Mouse (Mus musculus) CH12.LX (cell line): ENCODE data around the gene Fbxo7. TPM values are rescaled to one million over a fixed set of nuclear protein-coding genes. Genes with fewer than 3 reads are reported as not detected.

Experiments used
- DNase-seq: peaks from one replicate; pipeline ENCODE4 v3.0.0-alpha.2; 2013; ENCODE audit errors: extremely low read depth
- H3K27ac ChIP-seq: 2 replicates; pipeline ENCODE4 v1.5.1; 2012; ENCODE audit warnings: low read depth, mild to moderate bottlenecking, control low read depth, moderate library complexity; ENCODE audit not compliant: insufficient read depth
- H3K27me3 ChIP-seq: replicated peaks from 2 replicates; pipeline ENCODE3; 2012; ENCODE audit warnings: inconsistent platforms
- H3K36me3 ChIP-seq, 2 experiments: replicated peaks in 1 of 2; 2 replicates each; pipeline versions ENCODE3 to v1.6.1; 2012; ENCODE audit warnings: inconsistent platforms in 1 of 2, low read length in 1 of 2, mild to moderate bottlenecking in 1 of 2, mixed read lengths in 1 of 2, moderate library complexity in 1 of 2; ENCODE audit not compliant: control insufficient read depth in 1 of 2, insufficient read depth in 1 of 2
- H3K4me1 ChIP-seq, 2 experiments: 2 replicates each; pipeline ENCODE4 v1.6.1; 2012; ENCODE audit warnings: inconsistent platforms in 1 of 2, moderate library complexity in 1 of 2; ENCODE audit not compliant: insufficient read depth in 2 of 2, control insufficient read depth in 1 of 2
- H3K4me2 ChIP-seq: 2 replicates; pipeline ENCODE4 v1.6.1; 2012; ENCODE audit warnings: low read depth, mild to moderate bottlenecking, control low read depth; ENCODE audit not compliant: poor library complexity, insufficient read depth, severe bottlenecking
- H3K4me3 ChIP-seq, 3 experiments: fragments of 150-350 bp in 1 of 3; sonication (generic) in 1 of 3; replicated peaks in 1 of 3; 2 replicates each; pipeline versions ENCODE3 to v1.5.1; 2011 to 2012; ENCODE audit warnings: low read depth in 2 of 3, low read length in 2 of 3, mild to moderate bottlenecking in 2 of 3, moderate library complexity in 2 of 3, control low read depth in 1 of 3, improper control_type of control experiment in 1 of 3, inconsistent platforms in 1 of 3, mixed read lengths in 1 of 3; ENCODE audit not compliant: poor library complexity in 1 of 3
- H3K79me2 ChIP-seq: replicated peaks from 2 replicates; pipeline ENCODE4 v1.6.1; 2012; ENCODE audit warnings: mild to moderate bottlenecking, moderate library complexity; ENCODE audit not compliant: control insufficient read depth, poor library complexity, insufficient read depth, severe bottlenecking; ENCODE audit errors: extremely low read depth
- H3K9ac ChIP-seq: 2 replicates; pipeline ENCODE4 v1.6.1; 2012; ENCODE audit warnings: low read depth, mild to moderate bottlenecking, control low read depth, moderate library complexity; ENCODE audit not compliant: insufficient read depth
- H3K9me3 ChIP-seq: replicated peaks from 2 replicates; pipeline ENCODE3; 2012; ENCODE audit warnings: low read length, inconsistent platforms, mixed read lengths
- CHD1 ChIP-seq: IDR thresholded peaks from 2 replicates; pipeline ENCODE4 v1.6.1; 2012; ENCODE audit warnings: low read depth, low read length, improper control_type of control experiment, inconsistent platforms
- CHD2 ChIP-seq: IDR thresholded peaks from 2 replicates; pipeline ENCODE4 v1.6.1; 2011; ENCODE audit warnings: low read length, improper control_type of control experiment
- EP300 ChIP-seq: IDR thresholded peaks from 2 replicates; pipeline ENCODE4 v1.6.1; 2011; ENCODE audit warnings: low read length, improper control_type of control experiment
- IRF4 ChIP-seq: IDR thresholded peaks from 2 replicates; pipeline ENCODE4 v1.6.1; 2014; ENCODE audit warnings: low read depth, mild to moderate bottlenecking, inconsistent platforms, low read length, improper control_type of control experiment
- JUN ChIP-seq: IDR thresholded peaks from 2 replicates; pipeline ENCODE4 v1.6.1; 2011; ENCODE audit warnings: low read depth, mild to moderate bottlenecking, low read length, improper control_type of control experiment, moderate library complexity; ENCODE audit not compliant: insufficient read depth
- KAT2A ChIP-seq: IDR thresholded peaks from 2 replicates; pipeline ENCODE4 v1.6.1; 2012; ENCODE audit warnings: low read length, improper control_type of control experiment, inconsistent platforms; ENCODE audit not compliant: insufficient replicate concordance
- MAFK ChIP-seq: IDR thresholded peaks from 2 replicates; pipeline ENCODE4 v1.6.1; 2011; ENCODE audit warnings: low read length, improper control_type of control experiment; ENCODE audit not compliant: insufficient replicate concordance
- MAX ChIP-seq: IDR thresholded peaks from 2 replicates; pipeline ENCODE4 v1.6.1; 2011; ENCODE audit warnings: low read length, improper control_type of control experiment
- MAZ ChIP-seq: IDR thresholded peaks from 2 replicates; pipeline ENCODE4 v1.6.1; 2012; ENCODE audit warnings: low read depth, mild to moderate bottlenecking, inconsistent platforms, low read length, improper control_type of control experiment, moderate library complexity
- MEF2A ChIP-seq: IDR thresholded peaks from 2 replicates; pipeline ENCODE4 v1.6.1; 2014; ENCODE audit warnings: low read depth, mild to moderate bottlenecking, inconsistent platforms, low read length, improper control_type of control experiment, borderline replicate concordance
- MXI1 ChIP-seq: IDR thresholded peaks from 2 replicates; pipeline ENCODE4 v1.6.1; 2011; ENCODE audit warnings: mild to moderate bottlenecking, low read depth, low read length, improper control_type of control experiment
- MYC ChIP-seq: IDR thresholded peaks from 2 replicates; pipeline ENCODE4 v1.6.1; 2011; ENCODE audit warnings: low read depth, mild to moderate bottlenecking, improper control_type of control experiment, low read length
- NRF1 ChIP-seq: IDR thresholded peaks from 2 replicates; pipeline ENCODE4 v1.6.1; 2014; ENCODE audit warnings: low read depth, mild to moderate bottlenecking, inconsistent platforms, low read length, improper control_type of control experiment, moderate library complexity
- POLR2AphosphoS2 ChIP-seq: IDR thresholded peaks from 2 replicates; pipeline ENCODE4 v1.6.1; 2011; ENCODE audit warnings: low read depth, low read length, improper control_type of control experiment
- USF1 ChIP-seq: IDR thresholded peaks from 2 replicates; pipeline ENCODE4 v1.6.1; 2014; ENCODE audit warnings: low read depth, mild to moderate bottlenecking, inconsistent platforms, low read length, improper control_type of control experiment
- ZC3H11A ChIP-seq: IDR thresholded peaks from 2 replicates; pipeline ENCODE4 v1.6.1; 2012; ENCODE audit warnings: low read depth, mild to moderate bottlenecking, inconsistent platforms, low read length, improper control_type of control experiment
- ZNF384 ChIP-seq: IDR thresholded peaks from 2 replicates; pipeline ENCODE4 v1.6.1; 2012; ENCODE audit warnings: low read depth, low read length, improper control_type of control experiment, inconsistent platforms
- dilution Hi-C: fragments of 300-500 bp; cut with MboI; formaldehyde crosslinking; loops from 2 replicates; pipeline ENCODE4 v1.14.3; 2020; ENCODE audit warnings: low sequenced_read_pairs; ENCODE audit not compliant: extremely low pct_unique_long_range_greater_than_20kb, extremely low pct_ligation_motif_present
- in situ Hi-C: fragments of 300-500 bp; cut with MboI; formaldehyde crosslinking; loops from 3 replicates; pipeline ENCODE4 v1.14.3; 2019; ENCODE audit warnings: low sequenced_read_pairs, low pct_ligation_motif_present, low pct_unique_long_range_greater_than_20kb, mixed read lengths
- polyA plus RNA-seq: library from polyadenylated mRNA; unstranded; fragments of >175 nt; gene quantifications from 2 replicates; pipeline ENCODE4 v1.2.1, GENCODE M21; 2012; ENCODE audit warnings: low read depth; ENCODE audit not compliant: insufficient read length
- total RNA-seq, 2 experiments: library from RNA; depleted of rRNA; stranded (reverse); fragments of 300-350 nt in 1 of 2; fragments of >200 nt in 1 of 2; gene quantifications; 2 replicates each; pipeline ENCODE4 v1.2.3; 2012 to 2014

Fbxo7 gene
- total and polyA plus RNA-seq, 3 experiments, result 13.1 to 18.7 (median 18.3) TPM

GRCm38 (mm10) chr10:86057712-86058111, 35.9 kb downstream of the Fbxo7 start:
- Histone ChIP-seq H3K4me2 (no peak overlapping the region), H3K27ac (no peak overlapping the region), H3K36me3 (peaks cover 0 to 43% of the 10 kb centered on the region in 2 experiments), H3K79me2 (no peaks in the 10 kb centered on the region), H3K4me3 (no peak overlapping the region), H3K4me1 (no peaks in the 10 kb centered on the region; a peak in 1 of 4 replicates), H3K9me3 (peaks cover 3% of the 10 kb centered on the region), H3K9ac (no peak overlapping the region), H3K27me3 (no peaks in the 10 kb centered on the region)
- DNase-seq, result no peak
- TF ChIP-seq ZC3H11A (no peak), USF1 (no peak), MAFK (no peak), JUN (no peak), MAZ (no peak), ZNF384 (no peak), CHD2 (no peak), MXI1 (no peak), IRF4 (no peak), MAX (no peak), MEF2A (no peak), KAT2A (no peak), CHD1 (no peak), MYC (no peak), NRF1 (no peak), EP300 (no peak)
- dilution Hi-C loops, result no loop called here
- in situ Hi-C loops, result loop anchor here (10.0 kb wide), 2 partner anchors 237 to 397 kb away; no protein-coding TSS in a partner anchor

- Histone ChIP-seq H3K4me2 (no peak overlapping the region), H3K79me2 (no peaks in the 10 kb centered on the region), H3K4me3 (no peak overlapping the region), H3K36me3 (peaks cover 0 to 18% of the 10 kb centered on the region in 2 experiments), H3K4me1 (no peaks in the 10 kb centered on the region; a peak in 1 of 4 replicates), H3K9ac (no peak overlapping the region), H3K9me3 (peaks cover 3% of the 10 kb centered on the region), H3K27me3 (no peaks in the 10 kb centered on the region), H3K27ac (no peak overlapping the region)
- TF ChIP-seq MEF2A (no peak), POLR2AphosphoS2 (no peak), MXI1 (no peak), MAZ (no peak)
- in situ Hi-C loops (no loop called here), dilution Hi-C loops (no loop called here)
- DNase-seq, result no peak
Measured at GRCm38 (mm10) chr10:86060267-86060666, 38.5 kb downstream of the Fbxo7 start.
